Mouse (Mus musculus): ENCODE data around the gene Slc24a3. TPM values are rescaled to one million over a fixed set of nuclear protein-coding genes. Genes with fewer than 3 reads are reported as not detected.

Slc24a3 gene
- polyA plus RNA-seq, 1 experiment: 9.8 TPM

GRCm38 (mm10) chr2:145336406-145336805 is 168.9 kb downstream of the Slc24a3 start:
- no peak for DNase-seq (ENCODE audit: low read depth, low spot score)

GRCm38 (mm10) chr2:145340816-145341215 is 173.3 kb downstream of the Slc24a3 start:
- 84% methylated on average over 2 of the region's 2 CpGs for WGBS
- DNase-seq (ENCODE audit: low read depth, low spot score): no peak

- no peak for DNase-seq (ENCODE audit: low read depth, low spot score)
- 68% methylated on average over 4 of the region's 4 CpGs for WGBS
Measured at GRCm38 (mm10) chr2:145342956-145343355, 175.4 kb downstream of the Slc24a3 start.

GRCm38 (mm10) chr2:145344521-145344920 is 177.0 kb downstream of the Slc24a3 start:
- WGBS: 64% methylated on average over 1 of the region's 1 CpGs
- no peak for DNase-seq (ENCODE audit: low read depth, low spot score)

GRCm38 (mm10) chr2:145353801-145354200 is 186.2 kb downstream of the Slc24a3 start:
- WGBS: 69% methylated on average over 1 of the region's 1 CpGs
- DNase-seq (ENCODE audit: low read depth, low spot score): no peak

GRCm38 (mm10) chr2:145358236-145358942 is 190.8 kb downstream of the Slc24a3 start:
- WGBS: 83% methylated on average over 6 of the region's 6 CpGs
- no peak for DNase-seq (ENCODE audit: low read depth, low spot score)

GRCm38 (mm10) chr2:145363604-145364003 is 196.1 kb downstream of the Slc24a3 start:
- 47% methylated on average over 2 of the region's 2 CpGs for WGBS
- DNase-seq (ENCODE audit: low read depth, low spot score): no peak

- 48% methylated on average over 2 of the region's 2 CpGs for WGBS
- no peak for DNase-seq (ENCODE audit: low read depth, low spot score)
Measured at GRCm38 (mm10) chr2:145368701-145369100, 201.1 kb downstream of the Slc24a3 start.

- 33% methylated on average over 4 of the region's 4 CpGs for WGBS
- DNase-seq (ENCODE audit: low read depth, low spot score): no peak
Measured at GRCm38 (mm10) chr2:145370795-145371194, 203.2 kb downstream of the Slc24a3 start.

GRCm38 (mm10) chr2:145373803-145374202 is 206.2 kb downstream of the Slc24a3 start:
- DNase-seq (ENCODE audit: low read depth, low spot score): no peak
- 76% methylated on average over 5 of the region's 5 CpGs for WGBS

- WGBS: 76% methylated on average over 13 of the region's 13 CpGs
- DNase-seq (ENCODE audit: low read depth, low spot score): no peak
Measured at GRCm38 (mm10) chr2:145382908-145383770, 215.6 kb downstream of the Slc24a3 start.

- DNase-seq (ENCODE audit: low read depth, low spot score): no peak
- WGBS: 87% methylated on average over 2 of the region's 2 CpGs
Measured at GRCm38 (mm10) chr2:145384221-145384620, 216.7 kb downstream of the Slc24a3 start.

- 74% methylated on average over 3 of the region's 3 CpGs for WGBS
- DNase-seq (ENCODE audit: low read depth, low spot score): no peak
Measured at GRCm38 (mm10) chr2:145385220-145385619, 217.7 kb downstream of the Slc24a3 start.

- DNase-seq (ENCODE audit: low read depth, low spot score): no peak
- WGBS: 70% methylated on average over 1 of the region's 1 CpGs
Measured at GRCm38 (mm10) chr2:145385773-145386172, 218.2 kb downstream of the Slc24a3 start.

- 38% methylated on average over 3 of the region's 3 CpGs for WGBS
- DNase-seq (ENCODE audit: low read depth, low spot score): no peak
Measured at GRCm38 (mm10) chr2:145395804-145396203, 228.2 kb downstream of the Slc24a3 start.

GRCm38 (mm10) chr2:145396579-145396978 is 229.0 kb downstream of the Slc24a3 start:
- DNase-seq (ENCODE audit: low read depth, low spot score): no peak
- WGBS: 67% methylated on average over 7 of the region's 7 CpGs

GRCm38 (mm10) chr2:145397456-145398206 is 230.1 kb downstream of the Slc24a3 start:
- DNase-seq (ENCODE audit: low read depth, low spot score): no peak
- WGBS: 64% methylated on average over 10 of the region's 10 CpGs

GRCm38 (mm10) chr2:145401240-145401805 is 233.8 kb downstream of the Slc24a3 start:
- 67% methylated on average over 6 of the region's 6 CpGs for WGBS
- DNase-seq (ENCODE audit: low read depth, low spot score): no peak

- 67% methylated on average over 2 of the region's 2 CpGs for WGBS
- no peak for DNase-seq (ENCODE audit: low read depth, low spot score)
Measured at GRCm38 (mm10) chr2:145401996-145402395, 234.4 kb downstream of the Slc24a3 start.
